ENCODE assay signal across 17 mouse cellular contexts in the genomic region with DNA sequence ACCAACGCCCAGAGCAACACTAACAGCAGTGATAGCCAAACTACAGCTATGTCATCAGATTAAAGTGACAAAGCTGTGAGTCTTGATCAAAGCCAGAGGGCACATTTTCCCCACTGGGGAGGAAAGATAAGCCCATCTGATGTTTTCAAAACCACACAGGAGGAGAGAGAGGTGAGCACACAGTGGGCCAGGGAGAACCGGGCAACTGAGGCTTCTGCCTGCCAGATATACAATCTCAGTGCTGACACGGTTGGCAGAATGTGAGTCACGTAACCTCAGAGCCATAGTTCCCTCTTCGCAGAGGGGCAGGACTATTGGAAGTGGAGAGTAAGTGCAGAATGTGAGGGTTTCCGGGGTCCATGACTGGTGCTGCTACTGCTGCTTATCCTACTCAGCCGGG. TPM values are rescaled to one million over a fixed set of nuclear protein-coding genes. Genes with fewer than 3 reads are reported as not detected.
DNase-seq lines count a peak whose midpoint lies in the region; ATAC-seq lines count a peak whose summit lies in the region.
"Had no signal": no experiment of that assay in that cellular context is flagged by ENCODE, and none has a peak within 500 bp of the region (broad histone marks: within the 10 kb centered on the region; RNA-seq: fewer than 3 reads in every experiment).

No protein-coding gene starts in this region.

- H3K27ac ChIP-seq in heart, embryonic 14.5 days (replicated peaks in 1 of 2; ENCODE audit: control insufficient read depth in 1 of 2, insufficient read depth in 1 of 2, low read depth in 2 of 2, low read length in 2 of 2) = no peak overlapping the region
- 0 out of 2 replicates have a peak overlapping the region, but pooled peaks have one; percentile 28 for H3K27ac ChIP-seq in midbrain, embryonic 10.5 days (replicated peaks)
- no peak overlapping the region for H3K27ac ChIP-seq in midbrain, embryonic 13.5 days
- H3K27ac ChIP-seq: embryonic facial prominence, embryonic 12.5 days; limb, embryonic 15.5 days had no signal

- no peaks in the 10 kb centered on the region for H3K36me3 ChIP-seq in heart, embryonic 14.5 days (ENCODE audit: control insufficient read depth, insufficient read depth, low read length)
- no peaks in the 10 kb centered on the region for H3K36me3 ChIP-seq in midbrain, embryonic 10.5 days
- no peaks in the 10 kb centered on the region for H3K36me3 ChIP-seq in midbrain, embryonic 13.5 days
- H3K36me3 ChIP-seq: embryonic facial prominence, embryonic 12.5 days; limb, embryonic 15.5 days had no signal

- 7% methylated on average over 7 of the region's 7 CpGs for WGBS in heart, embryonic 14.5 days
- WGBS in midbrain, embryonic 10.5 days = 55% methylated on average over 7 of the region's 7 CpGs
- WGBS in midbrain, embryonic 13.5 days = 39% methylated on average over 7 of the region's 7 CpGs

- no peaks in the 10 kb centered on the region for H3K9me3 ChIP-seq in heart, embryonic 14.5 days (ENCODE audit: control insufficient read depth, low read length)
- H3K9me3 ChIP-seq in midbrain, embryonic 10.5 days (replicated peaks) = no peaks in the 10 kb centered on the region
- H3K9me3 ChIP-seq in midbrain, embryonic 13.5 days = no peaks in the 10 kb centered on the region
- H3K9me3 ChIP-seq: embryonic facial prominence, embryonic 12.5 days; limb, embryonic 15.5 days had no signal

- H3K4me3 ChIP-seq in heart, embryonic 14.5 days (ENCODE audit: control insufficient read depth in 1 of 2, insufficient read depth in 1 of 2, low read depth in 1 of 2, low read length in 2 of 2) = no peak overlapping the region
- no peak overlapping the region for H3K4me3 ChIP-seq in midbrain, embryonic 10.5 days
- no peak overlapping the region for H3K4me3 ChIP-seq in midbrain, embryonic 13.5 days (replicated peaks)
- H3K4me3 ChIP-seq: embryonic facial prominence, embryonic 12.5 days; limb, embryonic 15.5 days had no signal

- no peak for DNase-seq in heart, adult 18-20 months
- no peak for DNase-seq in midbrain, embryonic 10.5 days (ENCODE audit: low spot score)
- DNase-seq in c-Kit-positive CD71-negative TER-119-negative erythroid progenitor cells, embryonic 14.5 days (ENCODE audit: low read depth) = peak; percentile 14
- DNase-seq in layer of hippocampus, postnatal 14 days (ENCODE audit: low spot score in 2 of 2) = no peak
- DNase-seq in spleen, postnatal 14 days (ENCODE audit: low spot score in 2 of 2) = no peak
- DNase-seq: adrenal gland, postnatal 10 days; cerebellum, adult 2 months; heart, postnatal 14 days; midbrain, embryonic 14.5 days; right cerebral cortex, adult 18-20 months; thymus, adult 18-20 months had no signal

- no peaks in the 10 kb centered on the region for H3K27me3 ChIP-seq in heart, embryonic 14.5 days (ENCODE audit: control insufficient read depth, insufficient read depth, low read length)
- no peaks in the 10 kb centered on the region; the same call in 1 of the 2 replicates for H3K27me3 ChIP-seq in midbrain, embryonic 10.5 days (ENCODE audit: low read depth, poor library complexity, severe bottlenecking)
- no peaks in the 10 kb centered on the region for H3K27me3 ChIP-seq in midbrain, embryonic 13.5 days
- H3K27me3 ChIP-seq: embryonic facial prominence, embryonic 12.5 days; limb, embryonic 15.5 days had no signal

- peaks cover 11 to 14% of the 10 kb centered on the region in 2 experiments for H3K4me1 ChIP-seq in heart, embryonic 14.5 days (ENCODE audit: control insufficient read depth in 2 of 2, insufficient read depth in 2 of 2, low read length in 2 of 2)
- peaks cover 11% of the 10 kb centered on the region for H3K4me1 ChIP-seq in midbrain, embryonic 10.5 days
- 0 out of 2 replicates have a peak, but pooled peaks cover 7% of the 10 kb centered on the region for H3K4me1 ChIP-seq in midbrain, embryonic 13.5 days (replicated peaks)
- H3K4me1 ChIP-seq: embryonic facial prominence, embryonic 12.5 days; limb, embryonic 15.5 days had no signal

- ATAC-seq in heart, embryonic 14.5 days (ENCODE audit: insufficient number of reproducible peaks, insufficient read depth, low FRiP score, low read depth) = no peak
- no peak for ATAC-seq in midbrain, embryonic 13.5 days
- ATAC-seq in megakaryocyte-erythroid progenitor cell, adult 5-6 weeks (replicated peaks; ENCODE audit: low FRiP score, low TSS enrichment, poor library complexity, severe bottlenecking) = peak; percentile 86
- ATAC-seq: forebrain, embryonic 16.5 days had no signal

- H3K4me2 ChIP-seq in heart, embryonic 14.5 days (ENCODE audit: low read length) = peak overlapping the region; percentile 20; the same call in 1 of the 2 replicates
- no peak overlapping the region for H3K4me2 ChIP-seq in midbrain, embryonic 13.5 days (replicated peaks)
- H3K4me2 ChIP-seq: embryonic facial prominence, embryonic 12.5 days; limb, embryonic 15.5 days had no signal

- H3K9ac ChIP-seq in heart, embryonic 14.5 days (ENCODE audit: low read length) = no peak overlapping the region
- no peak overlapping the region for H3K9ac ChIP-seq in midbrain, embryonic 13.5 days (replicated peaks)
- H3K9ac ChIP-seq: embryonic facial prominence, embryonic 12.5 days; limb, embryonic 15.5 days had no signal

RNA-seq across cellular contexts. Expression of a gene that starts 24.7 kb away (rescaled TPM):
- polyA plus RNA-seq in heart, embryonic 14.5 days (2014; fragmentation: Nextera tagmentation; extraction: Ambion mirVana) = 72.8 and 79.4 TPM in 2 replicates
- total RNA-seq in heart, adult 18-20 months (2021) = 1 to 10 TPM; 4.3 to 5.6 TPM
- polyA plus RNA-seq in midbrain, embryonic 10.5 days (2016; fragmentation: Nextera tagmentation; extraction: Ambion mirVana) = 3.4 and 3.5 TPM in 2 replicates
- 1.1 and 1.9 TPM in 2 replicates for polyA plus RNA-seq in midbrain, embryonic 13.5 days (2015; fragmentation: Nextera tagmentation; extraction: Ambion mirVana)
- total RNA-seq in megakaryocyte-erythroid progenitor cell, adult 5-6 weeks (2014; fragmentation: Nextera tagmentation) = 23.4 and 35.0 TPM in 2 replicates
- 14.8 and 15.1 TPM in 2 replicates for total RNA-seq in megakaryocyte-erythroid progenitor cell, adult 5-6 weeks (2017)
- total RNA-seq in layer of hippocampus, postnatal 14 days (2021) = under 1 TPM; 0.21 to 0.30 TPM

Comparison
In these comparisons a context has a peak if more than half of its experiments do, and no peak if none do; other contexts are left out.
1. RNA of a gene that starts 24.7 kb away (total RNA-seq): 14.8 to 35.0 TPM in megakaryocyte-erythroid progenitor cell, adult 5-6 weeks and 4.3 to 5.6 TPM in heart, adult 18-20 months; 0.21 to 0.30 TPM in layer of hippocampus, postnatal 14 days; every median in the first group is over 4 times any median in the second.